Mouse (Mus musculus) erythroblast, adult 5-6 weeks (primary cell): ENCODE measurements around the gene Otulin. TPM values are rescaled to one million over a fixed set of nuclear protein-coding genes. Genes with fewer than 3 reads are reported as not detected.
A peak's percentile ranks its signal among the peaks of the same experiment; 100 is the strongest.

Experiments used
- ATAC-seq: replicated peaks from 2 replicates; pipeline ENCODE4 v1.8.0; 2016; ENCODE audit warnings: moderate number of reproducible peaks, mild to moderate bottlenecking, moderate TSS enrichment, inconsistent platforms; ENCODE audit not compliant: poor library complexity, low FRiP score, severe bottlenecking
- total RNA-seq, 2 experiments: library from RNA; stranded (forward) in 1 of 2; stranded (reverse) in 1 of 2; fragments of 150-400 nt in 1 of 2; fragments of 200-764, 138-1000 nt in 1 of 2; gene quantifications; 2 replicates each; pipeline versions ENCODE4 v1.2.3 to v1.2.4; 2015 to 2017; ENCODE audit warnings: low replicate concordance in 2 of 2

The Otulin gene
- total RNA-seq, 2 experiments from 2014 or later: 11.8 to 52.8 TPM

- 0 out of 2 replicates have a peak, but pooled peaks have one; percentile 32 for ATAC-seq
These were observed 28.6 kb upstream of the Otulin start for GRCm38 (mm10) chr15:27659143-27659542.

GRCm38 (mm10) chr15:27658356-27658755 lies 27.9 kb upstream of the Otulin start:
- no peak for ATAC-seq

- ATAC-seq: no peak
These were observed 27.4 kb upstream of the Otulin start for GRCm38 (mm10) chr15:27657866-27658265.

GRCm38 (mm10) chr15:27656626-27657025 lies 26.1 kb upstream of the Otulin start:
- ATAC-seq: no peak

GRCm38 (mm10) chr15:27655015-27655414 lies 24.5 kb upstream of the Otulin start:
- ATAC-seq: no peak

- ATAC-seq: peak; percentile 60
These were observed 17.2 kb upstream of the Otulin start for GRCm38 (mm10) chr15:27647686-27648085.

- no peak for ATAC-seq
These were observed 16.2 kb upstream of the Otulin start for GRCm38 (mm10) chr15:27646665-27647064.

- no peak for ATAC-seq
These were observed 14.8 kb upstream of the Otulin start for GRCm38 (mm10) chr15:27645250-27645649.

GRCm38 (mm10) chr15:27642895-27643294 lies 12.4 kb upstream of the Otulin start:
- peak; percentile 68; the same call in 1 of the 2 replicates for ATAC-seq

- ATAC-seq: no peak
These were observed 10.7 kb upstream of the Otulin start for GRCm38 (mm10) chr15:27641171-27641570.

GRCm38 (mm10) chr15:27633941-27634900 lies 3.7 kb upstream of the Otulin start:
- ATAC-seq: no peak

- ATAC-seq: no peak
These were observed 493 bp downstream of the Otulin start for GRCm38 (mm10) chr15:27629800-27630600.

- ATAC-seq: no peak
These were observed 1.4 kb downstream of the Otulin start for GRCm38 (mm10) chr15:27629046-27629445.

GRCm38 (mm10) chr15:27627794-27628193 lies 2.7 kb downstream of the Otulin start:
- no peak for ATAC-seq

- no peak for ATAC-seq
These were observed 4.2 kb downstream of the Otulin start for GRCm38 (mm10) chr15:27626314-27626713.

- no peak for ATAC-seq
These were observed 4.6 kb downstream of the Otulin start for GRCm38 (mm10) chr15:27625890-27626255.

- ATAC-seq: no peak
These were observed 5.2 kb downstream of the Otulin start for GRCm38 (mm10) chr15:27625014-27625889.

GRCm38 (mm10) chr15:27623286-27623685 lies 7.2 kb downstream of the Otulin start:
- no peak for ATAC-seq

GRCm38 (mm10) chr15:27620475-27621185 lies 9.9 kb downstream of the Otulin start:
- ATAC-seq: no peak
